Mouse (Mus musculus): ENCODE measurements around the gene Tbx10. TPM values are rescaled to one million over a fixed set of nuclear protein-coding genes. Genes with fewer than 3 reads are reported as not detected.

Gene Tbx10
- polyA plus RNA-seq, 1 experiment from 2014 or later: not detected

Other genes with a start within 250 kb of the Tbx10 start
- 65.3 and 66.3 TPM in 2 replicates for gene Kmt5b, start 225.3 kb upstream of the Tbx10 start, polyA plus RNA-seq (2014; fragmentation: Nextera tagmentation; extraction: Ambion mirVana)
- gene Chka, start 141.0 kb upstream of the Tbx10 start, polyA plus RNA-seq (2014; fragmentation: Nextera tagmentation; extraction: Ambion mirVana): 61.2 and 71.1 TPM in 2 replicates
- 8.6 and 16.7 TPM in 2 replicates for gene Tcirg1, start 85.6 kb upstream of the Tbx10 start, polyA plus RNA-seq (2014; fragmentation: Nextera tagmentation; extraction: Ambion mirVana)
- 316 and 358 TPM in 2 replicates for gene Ndufs8, start 80.0 kb upstream of the Tbx10 start, polyA plus RNA-seq (2014; fragmentation: Nextera tagmentation; extraction: Ambion mirVana)
- 2.1 and 3.1 TPM in 2 replicates for gene Aldh3b1, start 62.9 kb upstream of the Tbx10 start, polyA plus RNA-seq (2014; fragmentation: Nextera tagmentation; extraction: Ambion mirVana)
- 4.6 and 8.9 TPM in 2 replicates for gene Unc93b1, start 57.6 kb upstream of the Tbx10 start, polyA plus RNA-seq (2014; fragmentation: Nextera tagmentation; extraction: Ambion mirVana)
- gene Aldh3b3, start 34.1 kb upstream of the Tbx10 start, polyA plus RNA-seq (2014; fragmentation: Nextera tagmentation; extraction: Ambion mirVana): not detected in 2 replicates
- 0.15 and 0.40 TPM in 2 replicates for gene Aldh3b2, start 20.4 kb upstream of the Tbx10 start, polyA plus RNA-seq (2014; fragmentation: Nextera tagmentation; extraction: Ambion mirVana)
- 1.6 and 3.0 TPM in 2 replicates for gene Acy3, start 6.2 kb upstream of the Tbx10 start, polyA plus RNA-seq (2014; fragmentation: Nextera tagmentation; extraction: Ambion mirVana)
- gene Nudt8, start 7.8 kb downstream of the Tbx10 start, polyA plus RNA-seq (2014; fragmentation: Nextera tagmentation; extraction: Ambion mirVana): 29.4 and 33.7 TPM in 2 replicates
- gene Gm49405, start 7.9 kb downstream of the Tbx10 start, polyA plus RNA-seq (2014; fragmentation: Nextera tagmentation; extraction: Ambion mirVana): 3.8 and 4.9 TPM in 2 replicates
- gene Doc2g, start 10.6 kb downstream of the Tbx10 start, polyA plus RNA-seq (2014; fragmentation: Nextera tagmentation; extraction: Ambion mirVana): 6.2 and 6.5 TPM in 2 replicates
- gene Ndufv1, start 20.1 kb downstream of the Tbx10 start, polyA plus RNA-seq (2014; fragmentation: Nextera tagmentation; extraction: Ambion mirVana): 241 and 262 TPM in 2 replicates
- gene Gstp1, start 45.2 kb downstream of the Tbx10 start, polyA plus RNA-seq (2014; fragmentation: Nextera tagmentation; extraction: Ambion mirVana): 437 and 484 TPM in 2 replicates
- 2.4 TPM in 1 of 2 replicates, not detected in the other for gene Gstp2, start 53.3 kb downstream of the Tbx10 start, polyA plus RNA-seq (2014; fragmentation: Nextera tagmentation; extraction: Ambion mirVana)
- not detected in 2 replicates for gene Gstp3, start 66.8 kb downstream of the Tbx10 start, polyA plus RNA-seq (2014; fragmentation: Nextera tagmentation; extraction: Ambion mirVana)
- gene Cabp2, start 88.8 kb downstream of the Tbx10 start, polyA plus RNA-seq (2014; fragmentation: Nextera tagmentation; extraction: Ambion mirVana): not detected in 2 replicates
- gene Cdk2ap2, start 104.4 kb downstream of the Tbx10 start, polyA plus RNA-seq (2014; fragmentation: Nextera tagmentation; extraction: Ambion mirVana): 78.3 and 81.1 TPM in 2 replicates
- gene Pitpnm1, start 107.2 kb downstream of the Tbx10 start, polyA plus RNA-seq (2014; fragmentation: Nextera tagmentation; extraction: Ambion mirVana): 65.1 and 76.5 TPM in 2 replicates
- gene Aip, start 133.1 kb downstream of the Tbx10 start, polyA plus RNA-seq (2014; fragmentation: Nextera tagmentation; extraction: Ambion mirVana): 98.8 and 110 TPM in 2 replicates
- gene Gpr152, start 147.0 kb downstream of the Tbx10 start, polyA plus RNA-seq (2014; fragmentation: Nextera tagmentation; extraction: Ambion mirVana): not detected in 2 replicates
- gene Cabp4, start 151.3 kb downstream of the Tbx10 start, polyA plus RNA-seq (2014; fragmentation: Nextera tagmentation; extraction: Ambion mirVana): 0.13 and 0.31 TPM in 2 replicates
- gene Coro1b, start 155.9 kb downstream of the Tbx10 start, polyA plus RNA-seq (2014; fragmentation: Nextera tagmentation; extraction: Ambion mirVana): 86.9 and 105 TPM in 2 replicates
- gene Ptprcap, start 160.9 kb downstream of the Tbx10 start, polyA plus RNA-seq (2014; fragmentation: Nextera tagmentation; extraction: Ambion mirVana): 0.51 and 1.0 TPM in 2 replicates
- 40.9 and 45.1 TPM in 2 replicates for gene Rps6kb2, start 170.6 kb downstream of the Tbx10 start, polyA plus RNA-seq (2014; fragmentation: Nextera tagmentation; extraction: Ambion mirVana)
- 3.0 and 6.1 TPM in 2 replicates for gene Carns1, start 182.7 kb downstream of the Tbx10 start, polyA plus RNA-seq (2014; fragmentation: Nextera tagmentation; extraction: Ambion mirVana)
- 0.79 and 1.1 TPM in 2 replicates for gene Tbc1d10c, start 198.5 kb downstream of the Tbx10 start, polyA plus RNA-seq (2014; fragmentation: Nextera tagmentation; extraction: Ambion mirVana)
- gene Ppp1ca, start 199.3 kb downstream of the Tbx10 start, polyA plus RNA-seq (2014; fragmentation: Nextera tagmentation; extraction: Ambion mirVana): 574 and 606 TPM in 2 replicates
- gene Rad9a, start 208.9 kb downstream of the Tbx10 start, polyA plus RNA-seq (2014; fragmentation: Nextera tagmentation; extraction: Ambion mirVana): 23.0 and 23.7 TPM in 2 replicates
- gene Clcf1, start 221.5 kb downstream of the Tbx10 start, polyA plus RNA-seq (2014; fragmentation: Nextera tagmentation; extraction: Ambion mirVana): 0.78 and 1.5 TPM in 2 replicates
- gene AC109138.7, start 221.6 kb downstream of the Tbx10 start, polyA plus RNA-seq (2014; fragmentation: Nextera tagmentation; extraction: Ambion mirVana): not detected in 2 replicates
- gene Pold4, start 239.1 kb downstream of the Tbx10 start, polyA plus RNA-seq (2014; fragmentation: Nextera tagmentation; extraction: Ambion mirVana): 21.1 and 22.6 TPM in 2 replicates